Mouse (Mus musculus) lung, embryonic 14.5 days (tissue): Measurements from ENCODE around the gene Ly6g5c. TPM values are rescaled to one million over a fixed set of nuclear protein-coding genes. Genes with fewer than 3 reads are reported as not detected.

Source experiments
- ATAC-seq: fragments of 200-750 bp; cut with Nextera tagmentation; 2 replicates; pipeline ENCODE4 v1.8.0; 2017; ENCODE audit warnings: mild to moderate bottlenecking, moderate TSS enrichment, moderate library complexity; ENCODE audit not compliant: insufficient read depth
- DNase-seq: peaks from one replicate; pipeline ENCODE4 v3.0.0-alpha.2; 2015
- H3K27ac ChIP-seq: fragments of 300-500 bp; sonication (generic); 2 replicates; pipeline ENCODE4 v1.5.1; 2014; ENCODE audit warnings: low read depth, mild to moderate bottlenecking, moderate library complexity
- H3K27me3 ChIP-seq: fragments of 300-500 bp; sonication (generic); 2 replicates; pipeline ENCODE4 v1.6.1; 2014; ENCODE audit warnings: low read length, control low read depth; ENCODE audit not compliant: insufficient read depth
- H3K36me3 ChIP-seq: fragments of 300-500 bp; sonication (generic); 2 replicates; pipeline ENCODE4 v1.6.1; 2014; ENCODE audit warnings: control low read depth; ENCODE audit not compliant: insufficient read depth
- H3K4me1 ChIP-seq: fragments of 300-500 bp; sonication (generic); 2 replicates; pipeline ENCODE4 v1.6.1; 2014; ENCODE audit warnings: antibody characterized with exemption, control low read depth; ENCODE audit not compliant: insufficient read depth
- H3K4me2 ChIP-seq: fragments of 300-500 bp; sonication (generic); 2 replicates; pipeline ENCODE4 v1.6.1; 2014; ENCODE audit warnings: mild to moderate bottlenecking
- H3K4me3 ChIP-seq: fragments of 300-500 bp; sonication (generic); 2 replicates; pipeline ENCODE4 v1.5.1; 2014; ENCODE audit warnings: low read depth, low read length
- H3K9ac ChIP-seq: fragments of 300-500 bp; sonication (generic); 2 replicates; pipeline ENCODE4 v1.6.1; 2014
- H3K9me3 ChIP-seq: fragments of 300-500 bp; sonication (generic); 2 replicates; pipeline ENCODE4 v1.6.1; 2016; ENCODE audit warnings: low read depth, low read length, control low read depth
- CTCF ChIP-seq: IDR thresholded peaks from 2 replicates; pipeline ENCODE4 v1.5.1; 2016; ENCODE audit warnings: antibody characterized with exemption, low read depth
- WGBS: fragments of 180-500 bp; shearing (Covaris S2); extraction: QIAGEN DNeasy Blood & Tissue Kit; methylation state at CpG from one replicate; pipeline ENCODE4 v1.1.7; 2014; 5-methylcytosine and 5-hydroxymethylcytosine counted together
- polyA plus RNA-seq: library from polyadenylated mRNA; unstranded; fragments of >200 nt; fragmentation: Nextera tagmentation; extraction: Ambion mirVana; gene quantifications from 2 replicates; pipeline ENCODE4 v1.2.1, GENCODE M21; 2014

Ly6g5c gene
- polyA plus RNA-seq, 1 experiment from 2014 or later = not detected

- DNase-seq (no peak), ATAC-seq (no peak)
- TF ChIP-seq CTCF = no peak
- WGBS = 47% methylated on average over 17 of the region's 17 CpGs
- no peak overlapping the region for H3K27ac ChIP-seq
- no peak overlapping the region for H3K4me2 ChIP-seq
- H3K4me1 ChIP-seq = 0 out of 2 replicates have a peak, but pooled peaks cover 4% of the 10 kb centered on the region
- H3K9me3 ChIP-seq = no peaks in the 10 kb centered on the region
- H3K36me3 ChIP-seq = no peaks in the 10 kb centered on the region
- H3K9ac ChIP-seq = no peak overlapping the region
- H3K4me3 ChIP-seq = no peak overlapping the region
- no peaks in the 10 kb centered on the region for H3K27me3 ChIP-seq
Observed at GRCm38 (mm10) chr17:35074097-35074496, 34.0 kb upstream of the Ly6g5c start.

GRCm38 (mm10) chr17:35076507-35077176 lies 31.4 kb upstream of the Ly6g5c start, which contains the start of gene Ly6g6e:
Ly6g6e (plus strand) TSS chr17:35076902.
- WGBS = 26% methylated on average over 10 of the region's 10 CpGs
- Histone ChIP-seq H3K4me1 (0 out of 2 replicates have a peak, but pooled peaks cover 4% of the 10 kb centered on the region), H3K27ac (peak within 1 kb of the TSS; percentile 69; the same call in 1 of the 2 replicates), H3K4me2 (peak within 1 kb of the TSS; percentile 54), H3K9ac (peak within 1 kb of the TSS; percentile 44), H3K4me3 (peak within 1 kb of the TSS; percentile 21), H3K9me3 (no peaks in the 10 kb centered on the region), H3K36me3 (no peaks in the 10 kb centered on the region), H3K27me3 (no peaks in the 10 kb centered on the region)
- DNase-seq (no peak), ATAC-seq (no peak)
- no peak for TF ChIP-seq CTCF

- H3K4me1 ChIP-seq = 0 out of 2 replicates have a peak, but pooled peaks cover 4% of the 10 kb centered on the region
- no peaks in the 10 kb centered on the region for H3K9me3 ChIP-seq
- peak overlapping the region; percentile 54 for H3K4me2 ChIP-seq
- no peak for DNase-seq
- 33% methylated on average over 2 of the region's 2 CpGs for WGBS
- H3K27ac ChIP-seq = peak overlapping the region; percentile 69; the same call in 1 of the 2 replicates
- H3K27me3 ChIP-seq = no peaks in the 10 kb centered on the region
- peak overlapping the region; percentile 21 for H3K4me3 ChIP-seq
- H3K9ac ChIP-seq = peak overlapping the region; percentile 44
- ATAC-seq = no peak
- TF ChIP-seq CTCF = no peak
- H3K36me3 ChIP-seq = no peaks in the 10 kb centered on the region
Observed at GRCm38 (mm10) chr17:35077285-35077684, 30.8 kb upstream of the Ly6g5c start.

- no peaks in the 10 kb centered on the region for H3K36me3 ChIP-seq
- H3K27me3 ChIP-seq = no peaks in the 10 kb centered on the region
- peak; percentile 65 for TF ChIP-seq CTCF
- no peaks in the 10 kb centered on the region for H3K9me3 ChIP-seq
- H3K27ac ChIP-seq = peak within 1 kb of the TSS; percentile 69; the same call in 1 of the 2 replicates
- ATAC-seq (peak; percentile 75), DNase-seq (peak; percentile 60)
- H3K9ac ChIP-seq = peak within 1 kb of the TSS; percentile 44
- WGBS = 10% methylated on average over 14 of the region's 14 CpGs
- H3K4me2 ChIP-seq = peak within 1 kb of the TSS; percentile 54
- H3K4me3 ChIP-seq = peak within 1 kb of the TSS; percentile 21
- 0 out of 2 replicates have a peak, but pooled peaks cover 4% of the 10 kb centered on the region for H3K4me1 ChIP-seq
Observed at GRCm38 (mm10) chr17:35077786-35078233, 30.3 kb upstream of the Ly6g5c start, which contains the start of gene Ly6g6d. Ly6g6d (minus strand) TSS chr17:35078065.

GRCm38 (mm10) chr17:35079778-35080177 lies 28.3 kb upstream of the Ly6g5c start:
- WGBS = 40% methylated on average over 9 of the region's 9 CpGs
- H3K4me1 ChIP-seq = 0 out of 2 replicates have a peak, but pooled peaks cover 4% of the 10 kb centered on the region
- DNase-seq (no peak), ATAC-seq (no peak)
- no peak overlapping the region for H3K4me3 ChIP-seq
- H3K27me3 ChIP-seq = no peaks in the 10 kb centered on the region
- no peak overlapping the region for H3K4me2 ChIP-seq
- no peak for TF ChIP-seq CTCF
- peak overlapping the region; percentile 15; the same call in 1 of the 2 replicates for H3K9ac ChIP-seq
- no peaks in the 10 kb centered on the region for H3K36me3 ChIP-seq
- no peak overlapping the region for H3K27ac ChIP-seq
- H3K9me3 ChIP-seq = no peaks in the 10 kb centered on the region

GRCm38 (mm10) chr17:35080248-35080647 lies 27.8 kb upstream of the Ly6g5c start:
- 0 out of 2 replicates have a peak, but pooled peaks cover 4% of the 10 kb centered on the region for H3K4me1 ChIP-seq
- ATAC-seq (no peak), DNase-seq (no peak)
- H3K4me2 ChIP-seq = no peak overlapping the region
- 46% methylated on average over 6 of the region's 6 CpGs for WGBS
- no peaks in the 10 kb centered on the region for H3K27me3 ChIP-seq
- H3K9ac ChIP-seq = peak overlapping the region; percentile 15; the same call in 1 of the 2 replicates
- H3K36me3 ChIP-seq = no peaks in the 10 kb centered on the region
- no peak overlapping the region for H3K27ac ChIP-seq
- no peak for TF ChIP-seq CTCF
- no peak overlapping the region for H3K4me3 ChIP-seq
- no peaks in the 10 kb centered on the region for H3K9me3 ChIP-seq

GRCm38 (mm10) chr17:35080710-35081109 lies 27.4 kb upstream of the Ly6g5c start:
- no peaks in the 10 kb centered on the region for H3K27me3 ChIP-seq
- no peak for TF ChIP-seq CTCF
- no peak overlapping the region for H3K4me3 ChIP-seq
- DNase-seq (no peak), ATAC-seq (no peak)
- H3K4me1 ChIP-seq = 0 out of 2 replicates have a peak, but pooled peaks cover 4% of the 10 kb centered on the region
- H3K9ac ChIP-seq = no peak overlapping the region
- H3K27ac ChIP-seq = no peak overlapping the region
- no peak overlapping the region for H3K4me2 ChIP-seq
- 84% methylated on average over 4 of the region's 4 CpGs for WGBS
- no peaks in the 10 kb centered on the region for H3K36me3 ChIP-seq
- H3K9me3 ChIP-seq = no peaks in the 10 kb centered on the region
